Mouse (Mus musculus): ENCODE results near the gene Rab11fip2. TPM values are rescaled to one million over a fixed set of nuclear protein-coding genes. Genes with fewer than 3 reads are reported as not detected.
A peak's percentile ranks its signal among the peaks of the same experiment; 100 is the strongest.

The Rab11fip2 gene
- 0.49 and 0.63 TPM in 2 replicates for polyA plus RNA-seq (2015; fragmentation: Nextera tagmentation; extraction: Ambion mirVana)

- no peaks in the 10 kb centered on the region for H3K36me3 ChIP-seq (ENCODE audit: control insufficient read depth, insufficient read depth)
- ATAC-seq (ENCODE audit: low read depth) = peak; percentile 97
- WGBS (ENCODE audit: insufficient replicate concordance) = under 1% methylated on average over 64 of the region's 72 CpGs
- no peaks in the 10 kb centered on the region for H3K9me3 ChIP-seq (replicated peaks; ENCODE audit: control insufficient read depth, low read length)
- no peaks in the 10 kb centered on the region for H3K27me3 ChIP-seq (ENCODE audit: control insufficient read depth, insufficient read depth, low read depth, low read length)
- H3K4me1 ChIP-seq (ENCODE audit: control insufficient read depth, low read depth, low read length) = peaks cover 4% of the 10 kb centered on the region
- H3K4me3 ChIP-seq (ENCODE audit: low read depth, low read length) = peak within 1 kb of the TSS; percentile 81
- H3K9ac ChIP-seq (ENCODE audit: low read depth, low read length) = peak within 1 kb of the TSS; percentile 91
- H3K4me2 ChIP-seq (ENCODE audit: low read depth, low read length) = peak within 1 kb of the TSS; percentile 91
- peak within 1 kb of the TSS; percentile 93 for H3K27ac ChIP-seq (ENCODE audit: low read length)
Measured at GRCm38 (mm10) chr19:59943322-59943871, at the start of gene Rab11fip2. Gene Rab11fip2 (minus strand): TSS chr19:59943654.

GRCm38 (mm10) chr19:59981588-59981987 lies 38.1 kb upstream of the Rab11fip2 start:
- H3K4me3 ChIP-seq (ENCODE audit: low read depth, low read length) = no peak overlapping the region
- H3K9me3 ChIP-seq (replicated peaks; ENCODE audit: control insufficient read depth, low read length) = no peaks in the 10 kb centered on the region

GRCm38 (mm10) chr19:59954936-59955335 lies 11.5 kb upstream of the Rab11fip2 start:
- WGBS (ENCODE audit: insufficient replicate concordance) = 57% methylated on average over 3 of the region's 3 CpGs
- Histone ChIP-seq H3K9ac (ENCODE audit: low read depth, low read length) (no peak overlapping the region), H3K36me3 (ENCODE audit: control insufficient read depth, insufficient read depth) (no peaks in the 10 kb centered on the region), H3K4me1 (ENCODE audit: control insufficient read depth, low read depth, low read length) (no peaks in the 10 kb centered on the region), H3K4me3 (ENCODE audit: low read depth, low read length) (no peak overlapping the region), H3K4me2 (ENCODE audit: low read depth, low read length) (no peak overlapping the region), H3K9me3 (replicated peaks; ENCODE audit: control insufficient read depth, low read length) (no peaks in the 10 kb centered on the region), H3K27me3 (ENCODE audit: control insufficient read depth, insufficient read depth, low read depth, low read length) (no peaks in the 10 kb centered on the region), H3K27ac (ENCODE audit: low read length) (no peak overlapping the region)
- no peak for ATAC-seq (ENCODE audit: low read depth)

More at GRCm38 (mm10) chr19:59981588-59981987, 38.1 kb upstream of the Rab11fip2 start:
- Histone ChIP-seq H3K27ac (ENCODE audit: low read length) (no peak overlapping the region), H3K9ac (ENCODE audit: low read depth, low read length) (no peak overlapping the region), H3K27me3 (ENCODE audit: control insufficient read depth, insufficient read depth, low read depth, low read length) (no peaks in the 10 kb centered on the region), H3K36me3 (ENCODE audit: control insufficient read depth, insufficient read depth) (no peaks in the 10 kb centered on the region), H3K4me2 (ENCODE audit: low read depth, low read length) (no peak overlapping the region), H3K4me1 (ENCODE audit: control insufficient read depth, low read depth, low read length) (no peaks in the 10 kb centered on the region)
- 56% methylated on average over 1 of the region's 1 CpGs for WGBS (ENCODE audit: insufficient replicate concordance)
- ATAC-seq (ENCODE audit: low read depth) = no peak

- H3K27me3 ChIP-seq (ENCODE audit: control insufficient read depth, insufficient read depth, low read depth, low read length) = no peaks in the 10 kb centered on the region
- WGBS (ENCODE audit: insufficient replicate concordance) = 71% methylated on average over 5 of the region's 5 CpGs
- H3K36me3 ChIP-seq (ENCODE audit: control insufficient read depth, insufficient read depth) = no peaks in the 10 kb centered on the region
- no peaks in the 10 kb centered on the region for H3K9me3 ChIP-seq (replicated peaks; ENCODE audit: control insufficient read depth, low read length)
- H3K4me1 ChIP-seq (ENCODE audit: control insufficient read depth, low read depth, low read length) = no peaks in the 10 kb centered on the region
- no peak overlapping the region for H3K27ac ChIP-seq (ENCODE audit: low read length)
- H3K4me2 ChIP-seq (ENCODE audit: low read depth, low read length) = no peak overlapping the region
- ATAC-seq (ENCODE audit: low read depth) = no peak
- no peak overlapping the region for H3K9ac ChIP-seq (ENCODE audit: low read depth, low read length)
- H3K4me3 ChIP-seq (ENCODE audit: low read depth, low read length) = no peak overlapping the region
Measured at GRCm38 (mm10) chr19:59949731-59950130, 6.3 kb upstream of the Rab11fip2 start.

- Histone ChIP-seq H3K27ac (ENCODE audit: low read length) (peak overlapping the region; percentile 93), H3K4me2 (ENCODE audit: low read depth, low read length) (peak overlapping the region; percentile 91), H3K9ac (ENCODE audit: low read depth, low read length) (peak overlapping the region; percentile 91), H3K4me1 (ENCODE audit: control insufficient read depth, low read depth, low read length) (peaks cover 4% of the 10 kb centered on the region), H3K4me3 (ENCODE audit: low read depth, low read length) (peak overlapping the region; percentile 81), H3K9me3 (replicated peaks; ENCODE audit: control insufficient read depth, low read length) (no peaks in the 10 kb centered on the region), H3K36me3 (ENCODE audit: control insufficient read depth, insufficient read depth) (no peaks in the 10 kb centered on the region), H3K27me3 (ENCODE audit: control insufficient read depth, insufficient read depth, low read depth, low read length) (no peaks in the 10 kb centered on the region)
- WGBS (ENCODE audit: insufficient replicate concordance) = 2% methylated on average over 27 of the region's 27 CpGs
- ATAC-seq (ENCODE audit: low read depth) = no peak; the same call in 1 of the 2 replicates
Measured at GRCm38 (mm10) chr19:59942716-59943321, 635 bp downstream of the Rab11fip2 start.

GRCm38 (mm10) chr19:59939711-59940110 lies 3.7 kb downstream of the Rab11fip2 start:
- Histone ChIP-seq H3K4me2 (ENCODE audit: low read depth, low read length) (no peak overlapping the region), H3K9ac (ENCODE audit: low read depth, low read length) (no peak overlapping the region), H3K9me3 (replicated peaks; ENCODE audit: control insufficient read depth, low read length) (no peaks in the 10 kb centered on the region), H3K27me3 (ENCODE audit: control insufficient read depth, insufficient read depth, low read depth, low read length) (no peaks in the 10 kb centered on the region), H3K4me3 (ENCODE audit: low read depth, low read length) (no peak overlapping the region), H3K4me1 (ENCODE audit: control insufficient read depth, low read depth, low read length) (peaks cover 4% of the 10 kb centered on the region), H3K27ac (ENCODE audit: low read length) (no peak overlapping the region), H3K36me3 (ENCODE audit: control insufficient read depth, insufficient read depth) (no peaks in the 10 kb centered on the region)
- WGBS (ENCODE audit: insufficient replicate concordance) = 85% methylated on average over 5 of the region's 5 CpGs
- no peak for ATAC-seq (ENCODE audit: low read depth)

- H3K9ac ChIP-seq (ENCODE audit: low read depth, low read length) = no peak overlapping the region
- H3K27ac ChIP-seq (ENCODE audit: low read length) = no peak overlapping the region
- 86% methylated on average over 10 of the region's 10 CpGs for WGBS (ENCODE audit: insufficient replicate concordance)
- H3K9me3 ChIP-seq (replicated peaks; ENCODE audit: control insufficient read depth, low read length) = no peaks in the 10 kb centered on the region
- no peaks in the 10 kb centered on the region; the same call in 1 of the 2 replicates for H3K4me1 ChIP-seq (ENCODE audit: control insufficient read depth, low read depth, low read length)
- H3K36me3 ChIP-seq (ENCODE audit: control insufficient read depth, insufficient read depth) = no peaks in the 10 kb centered on the region
- no peaks in the 10 kb centered on the region for H3K27me3 ChIP-seq (ENCODE audit: control insufficient read depth, insufficient read depth, low read depth, low read length)
- H3K4me2 ChIP-seq (ENCODE audit: low read depth, low read length) = no peak overlapping the region
- ATAC-seq (ENCODE audit: low read depth) = no peak
- H3K4me3 ChIP-seq (ENCODE audit: low read depth, low read length) = no peak overlapping the region
Measured at GRCm38 (mm10) chr19:59932085-59932484, 11.4 kb downstream of the Rab11fip2 start.

GRCm38 (mm10) chr19:59928672-59929071 lies 14.8 kb downstream of the Rab11fip2 start:
- H3K27me3 ChIP-seq (ENCODE audit: control insufficient read depth, insufficient read depth, low read depth, low read length) = no peaks in the 10 kb centered on the region
- no peak overlapping the region for H3K27ac ChIP-seq (ENCODE audit: low read length)
- H3K36me3 ChIP-seq (ENCODE audit: control insufficient read depth, insufficient read depth) = no peaks in the 10 kb centered on the region
- no peak overlapping the region for H3K4me2 ChIP-seq (ENCODE audit: low read depth, low read length)
- H3K9ac ChIP-seq (ENCODE audit: low read depth, low read length) = no peak overlapping the region
- H3K4me3 ChIP-seq (ENCODE audit: low read depth, low read length) = no peak overlapping the region
- H3K4me1 ChIP-seq (ENCODE audit: control insufficient read depth, low read depth, low read length) = no peaks in the 10 kb centered on the region
- 56% methylated on average over 4 of the region's 4 CpGs for WGBS (ENCODE audit: insufficient replicate concordance)
- ATAC-seq (ENCODE audit: low read depth) = no peak
- no peaks in the 10 kb centered on the region for H3K9me3 ChIP-seq (replicated peaks; ENCODE audit: control insufficient read depth, low read length)

GRCm38 (mm10) chr19:59926125-59926524 lies 17.3 kb downstream of the Rab11fip2 start:
- Histone ChIP-seq H3K4me2 (ENCODE audit: low read depth, low read length) (no peak overlapping the region), H3K9me3 (replicated peaks; ENCODE audit: control insufficient read depth, low read length) (no peaks in the 10 kb centered on the region), H3K27ac (ENCODE audit: low read length) (no peak overlapping the region), H3K4me3 (ENCODE audit: low read depth, low read length) (no peak overlapping the region), H3K27me3 (ENCODE audit: control insufficient read depth, insufficient read depth, low read depth, low read length) (no peaks in the 10 kb centered on the region), H3K9ac (ENCODE audit: low read depth, low read length) (no peak overlapping the region), H3K4me1 (ENCODE audit: control insufficient read depth, low read depth, low read length) (peaks cover 2% of the 10 kb centered on the region), H3K36me3 (ENCODE audit: control insufficient read depth, insufficient read depth) (no peaks in the 10 kb centered on the region)
- ATAC-seq (ENCODE audit: low read depth) = no peak
- 60% methylated on average over 1 of the region's 1 CpGs for WGBS (ENCODE audit: insufficient replicate concordance)
